Mouse (Mus musculus) lung, adult 2 months (tissue): ENCODE measurements around the gene Xk.

Experiments
- CTCF ChIP-seq: fragments of 200-500 bp; IDR thresholded peaks from 2 replicates; pipeline ENCODE4 v1.5.1; 2011; ENCODE audit warnings: mild to moderate bottlenecking, low read length, control low read depth; ENCODE audit not compliant: insufficient read depth
- POLR2A ChIP-seq: fragments of 200-500 bp; IDR thresholded peaks from 2 replicates; pipeline ENCODE4 v1.6.1; 2011; ENCODE audit warnings: low read depth, mild to moderate bottlenecking, control low read depth, low read length, borderline replicate concordance; ENCODE audit errors: extremely low read depth

DNA sequence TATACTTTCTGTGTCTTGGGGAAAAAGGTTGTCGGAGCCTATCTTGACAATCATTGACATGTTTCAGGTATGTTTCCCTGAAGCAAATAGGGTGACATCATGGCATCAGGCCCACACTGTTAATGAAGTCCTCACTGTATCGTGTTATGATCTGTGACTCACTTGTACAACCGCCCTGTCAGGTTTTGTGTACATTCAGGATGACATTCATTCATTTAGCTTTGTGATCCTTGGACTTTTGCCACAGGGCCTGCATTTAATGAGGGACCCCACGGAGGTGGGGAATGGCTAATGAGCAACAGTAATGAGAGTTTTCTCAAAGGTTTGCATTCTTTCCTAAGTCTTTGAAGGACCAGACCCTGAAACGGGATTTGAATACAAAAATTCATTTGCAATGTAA lies 23.6 kb upstream of the Xk start:
- TF ChIP-seq CTCF: no peak
- no peak for TF ChIP-seq POLR2A
